Mouse (Mus musculus) midbrain, embryonic 11.5 days (tissue): ENCODE results near the gene Rbfox1. TPM values are rescaled to one million over a fixed set of nuclear protein-coding genes. Genes with fewer than 3 reads are reported as not detected.

Experiments used
- ATAC-seq: fragments of 200-750 bp; cut with Nextera tagmentation; 2 replicates; pipeline ENCODE4 v1.8.0; 2017; ENCODE audit warnings: moderate TSS enrichment, moderate library complexity; ENCODE audit not compliant: low FRiP score
- DNase-seq: peaks from one replicate; pipeline ENCODE4 v3.0.0; 2015; ENCODE audit warnings: low spot score; ENCODE audit errors: missing footprints
- H3K27ac ChIP-seq: fragments of 300-500 bp; sonication (generic); 2 replicates; pipeline ENCODE4 v1.5.1; 2014; ENCODE audit warnings: low read depth, low read length
- H3K27me3 ChIP-seq: fragments of 300-500 bp; sonication (generic); 2 replicates; pipeline ENCODE4 v1.6.1; 2014; ENCODE audit warnings: mild to moderate bottlenecking, low read length, moderate library complexity, mixed read lengths; ENCODE audit not compliant: control insufficient read depth, insufficient read depth
- H3K36me3 ChIP-seq: fragments of 300-500 bp; sonication (generic); 2 replicates; pipeline ENCODE4 v1.6.1; 2014; ENCODE audit warnings: mild to moderate bottlenecking, low read length, moderate library complexity, mixed read lengths; ENCODE audit not compliant: control insufficient read depth, insufficient read depth
- H3K4me1 ChIP-seq: fragments of 300-500 bp; sonication (generic); 2 replicates; pipeline ENCODE4 v1.6.1; 2014; ENCODE audit warnings: low read length; ENCODE audit not compliant: control insufficient read depth, insufficient read depth
- H3K4me2 ChIP-seq: fragments of 300-500 bp; sonication (generic); 2 replicates; pipeline ENCODE4 v1.6.1; 2014; ENCODE audit warnings: mild to moderate bottlenecking, moderate library complexity
- H3K4me3 ChIP-seq: fragments of 300-500 bp; sonication (generic); 2 replicates; pipeline ENCODE4 v1.5.1; 2014; ENCODE audit warnings: low read depth, low read length
- H3K9ac ChIP-seq: fragments of 300-500 bp; sonication (generic); 2 replicates; pipeline ENCODE4 v1.6.1; 2014; ENCODE audit warnings: low read length
- H3K9me3 ChIP-seq: fragments of 300-500 bp; sonication (generic); 2 replicates; pipeline ENCODE4 v1.6.1; 2016; ENCODE audit warnings: low read length; ENCODE audit not compliant: control insufficient read depth
- WGBS: fragments of 180-500 bp; shearing (Covaris S2); extraction: QIAGEN DNeasy Blood & Tissue Kit; methylation state at CpG from one replicate; pipeline ENCODE4 v1.1.7; 2014; 5-methylcytosine and 5-hydroxymethylcytosine counted together
- polyA plus RNA-seq: library from polyadenylated mRNA; unstranded; fragments of >200 nt; fragmentation: Nextera tagmentation; extraction: Ambion mirVana; gene quantifications from 2 replicates; pipeline ENCODE4 v1.2.1, GENCODE M21; 2014

The Rbfox1 gene
- polyA plus RNA-seq, 1 experiment from 2014 or later = 6.1 TPM

- Histone ChIP-seq H3K9ac (no peak overlapping the region), H3K27me3 (no peaks in the 10 kb centered on the region), H3K9me3 (no peaks in the 10 kb centered on the region), H3K4me1 (no peaks in the 10 kb centered on the region), H3K27ac (no peak overlapping the region), H3K4me3 (no peak overlapping the region), H3K4me2 (no peak overlapping the region), H3K36me3 (no peaks in the 10 kb centered on the region)
- 91% methylated on average over 2 of the region's 2 CpGs for WGBS
- ATAC-seq (no peak), DNase-seq (peak; percentile 54)
These were observed 307.2 kb downstream of the Rbfox1 start for GRCm38 (mm10) chr16:6192358-6192757.

DNA sequence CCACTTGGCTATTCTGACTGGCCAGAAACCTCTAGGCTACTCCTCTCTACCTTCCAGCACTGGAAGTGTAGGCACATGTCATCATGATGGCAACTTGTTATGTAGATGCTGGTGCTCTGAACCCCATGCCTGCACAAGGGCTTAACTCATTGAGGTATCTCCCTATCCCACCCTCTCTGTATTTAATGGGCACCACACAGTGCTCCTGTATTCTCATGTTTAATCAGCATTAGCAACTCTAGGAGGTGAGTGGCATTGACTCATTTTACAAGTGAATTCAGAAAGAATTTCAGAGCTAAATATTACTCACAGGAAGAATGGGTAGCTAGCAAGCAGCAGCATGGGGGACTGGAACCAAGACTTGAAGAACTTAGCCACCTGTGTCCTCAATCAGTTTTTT lies 321.3 kb downstream of the Rbfox1 start:
- no peak overlapping the region for H3K27ac ChIP-seq
- no peaks in the 10 kb centered on the region for H3K36me3 ChIP-seq
- DNase-seq (no peak), ATAC-seq (no peak)
- H3K4me1 ChIP-seq = no peaks in the 10 kb centered on the region
- no peaks in the 10 kb centered on the region for H3K27me3 ChIP-seq
- no peak overlapping the region for H3K4me3 ChIP-seq
- no peak overlapping the region for H3K9ac ChIP-seq
- H3K4me2 ChIP-seq = no peak overlapping the region
- no peaks in the 10 kb centered on the region for H3K9me3 ChIP-seq

GRCm38 (mm10) chr16:6212916-6213315 lies 327.8 kb downstream of the Rbfox1 start:
- 29% methylated on average over 3 of the region's 3 CpGs for WGBS
- no peaks in the 10 kb centered on the region for H3K36me3 ChIP-seq
- no peaks in the 10 kb centered on the region for H3K9me3 ChIP-seq
- H3K4me2 ChIP-seq = no peak overlapping the region
- no peak overlapping the region for H3K4me3 ChIP-seq
- peak overlapping the region; percentile 16; the same call in 1 of the 2 replicates for H3K9ac ChIP-seq
- ATAC-seq (no peak), DNase-seq (peak; percentile 88)
- H3K27me3 ChIP-seq = no peaks in the 10 kb centered on the region
- H3K27ac ChIP-seq = no peak overlapping the region
- H3K4me1 ChIP-seq = no peaks in the 10 kb centered on the region; the same call in 1 of the 2 replicates

GRCm38 (mm10) chr16:6227449-6227848 lies 342.3 kb downstream of the Rbfox1 start:
- no peak overlapping the region for H3K27ac ChIP-seq
- no peak for DNase-seq
- no peaks in the 10 kb centered on the region for H3K27me3 ChIP-seq
- no peak overlapping the region for H3K9ac ChIP-seq
- H3K4me1 ChIP-seq = no peaks in the 10 kb centered on the region
- WGBS = 82% methylated on average over 6 of the region's 6 CpGs
- no peaks in the 10 kb centered on the region for H3K9me3 ChIP-seq
- no peak for ATAC-seq
- H3K4me3 ChIP-seq = no peak overlapping the region
- no peaks in the 10 kb centered on the region for H3K36me3 ChIP-seq
- H3K4me2 ChIP-seq = no peak overlapping the region

DNA sequence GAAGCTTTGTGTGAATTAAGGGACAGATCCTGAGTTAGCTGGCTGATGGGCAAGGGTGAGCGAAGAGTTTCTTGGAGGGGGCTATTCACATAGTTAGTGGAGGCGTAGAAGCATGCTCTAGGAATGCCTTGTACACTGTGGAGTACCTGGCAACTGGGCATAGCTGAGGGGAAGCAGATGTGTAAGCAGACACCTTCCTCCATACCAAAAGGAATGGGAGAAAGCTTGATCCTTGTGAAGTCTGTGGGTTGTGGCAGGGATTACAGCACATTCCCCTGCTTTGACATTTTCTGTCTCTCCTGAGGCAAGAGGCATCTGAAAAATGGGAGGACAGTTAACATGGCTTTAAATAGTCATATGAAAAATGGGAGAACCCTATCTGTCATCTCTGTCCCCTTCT lies 347.8 kb downstream of the Rbfox1 start:
- H3K4me3 ChIP-seq = no peak overlapping the region
- DNase-seq (no peak), ATAC-seq (no peak)
- no peaks in the 10 kb centered on the region for H3K36me3 ChIP-seq
- no peak overlapping the region for H3K4me2 ChIP-seq
- H3K4me1 ChIP-seq = no peaks in the 10 kb centered on the region
- 97% methylated on average over 2 of the region's 2 CpGs for WGBS
- H3K27ac ChIP-seq = no peak overlapping the region
- no peaks in the 10 kb centered on the region for H3K9me3 ChIP-seq
- no peak overlapping the region for H3K9ac ChIP-seq
- H3K27me3 ChIP-seq = no peaks in the 10 kb centered on the region

- Histone ChIP-seq H3K9me3 (no peaks in the 10 kb centered on the region), H3K4me3 (no peak overlapping the region), H3K4me1 (no peaks in the 10 kb centered on the region), H3K27ac (no peak overlapping the region), H3K36me3 (no peaks in the 10 kb centered on the region), H3K9ac (no peak overlapping the region), H3K4me2 (no peak overlapping the region), H3K27me3 (no peaks in the 10 kb centered on the region)
- no peak for DNase-seq
- no peak for ATAC-seq
- WGBS = 95% methylated on average over 4 of the region's 4 CpGs
These were observed 356.2 kb downstream of the Rbfox1 start for GRCm38 (mm10) chr16:6241393-6241792.

DNA sequence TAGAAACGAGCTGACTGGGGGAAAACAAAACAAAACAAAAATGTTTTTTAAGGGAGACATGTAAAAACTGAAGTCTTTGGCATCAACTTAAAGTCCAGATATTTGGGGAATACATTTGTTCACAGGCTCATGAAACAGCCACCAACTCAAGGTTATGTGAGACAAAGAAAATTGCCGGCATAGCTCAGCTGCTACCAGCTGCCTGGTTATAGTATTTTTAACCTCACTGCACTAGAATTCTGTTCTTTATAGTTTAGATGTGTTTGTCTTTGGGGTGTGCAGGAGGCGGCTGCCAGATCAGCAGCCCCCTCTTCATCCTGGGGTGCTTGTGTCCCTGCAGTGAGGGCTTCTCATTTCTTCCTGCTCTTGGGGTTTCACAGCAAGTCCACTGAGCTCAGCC lies 357.3 kb downstream of the Rbfox1 start:
- H3K36me3 ChIP-seq = no peaks in the 10 kb centered on the region
- no peak overlapping the region for H3K9ac ChIP-seq
- H3K4me1 ChIP-seq = no peaks in the 10 kb centered on the region
- no peak overlapping the region for H3K4me3 ChIP-seq
- 72% methylated on average over 3 of the region's 3 CpGs for WGBS
- no peak overlapping the region for H3K27ac ChIP-seq
- ATAC-seq = no peak
- no peaks in the 10 kb centered on the region for H3K9me3 ChIP-seq
- DNase-seq = no peak
- H3K27me3 ChIP-seq = no peaks in the 10 kb centered on the region
- H3K4me2 ChIP-seq = no peak overlapping the region

DNA sequence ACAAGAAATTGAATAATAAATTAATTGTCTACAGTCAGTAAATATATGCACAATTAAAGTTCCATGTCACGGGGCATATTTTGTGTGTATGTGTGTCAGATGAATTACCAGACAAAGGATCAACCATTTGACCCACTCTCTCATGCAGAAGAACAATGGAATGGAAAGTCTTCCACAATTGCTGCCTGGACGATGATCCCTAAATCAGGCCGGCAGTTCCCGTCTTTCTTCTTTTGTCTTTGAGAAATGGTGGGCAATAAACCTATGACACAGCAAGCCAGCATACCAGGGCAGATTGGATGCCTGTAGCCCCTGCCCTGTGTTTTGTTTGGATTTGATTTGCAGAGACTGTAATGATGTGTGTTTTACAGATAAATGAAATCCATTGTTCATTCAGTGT lies 362.4 kb downstream of the Rbfox1 start:
- ATAC-seq = no peak
- Histone ChIP-seq H3K27ac (no peak overlapping the region), H3K4me1 (no peaks in the 10 kb centered on the region), H3K27me3 (no peaks in the 10 kb centered on the region), H3K9me3 (no peaks in the 10 kb centered on the region), H3K36me3 (no peaks in the 10 kb centered on the region), H3K9ac (no peak overlapping the region), H3K4me2 (no peak overlapping the region), H3K4me3 (no peak overlapping the region)
- no peak for DNase-seq
- 62% methylated on average over 4 of the region's 4 CpGs for WGBS

GRCm38 (mm10) chr16:6264557-6264956 lies 379.4 kb downstream of the Rbfox1 start:
- H3K9ac ChIP-seq = no peak overlapping the region
- DNase-seq = peak; percentile 71
- H3K36me3 ChIP-seq = no peaks in the 10 kb centered on the region
- no peak overlapping the region for H3K27ac ChIP-seq
- H3K4me2 ChIP-seq = no peak overlapping the region
- H3K27me3 ChIP-seq = no peaks in the 10 kb centered on the region
- WGBS = 56% methylated on average over 8 of the region's 8 CpGs
- H3K4me1 ChIP-seq = no peaks in the 10 kb centered on the region
- no peaks in the 10 kb centered on the region for H3K9me3 ChIP-seq
- no peak overlapping the region for H3K4me3 ChIP-seq
- no peak for ATAC-seq

DNA sequence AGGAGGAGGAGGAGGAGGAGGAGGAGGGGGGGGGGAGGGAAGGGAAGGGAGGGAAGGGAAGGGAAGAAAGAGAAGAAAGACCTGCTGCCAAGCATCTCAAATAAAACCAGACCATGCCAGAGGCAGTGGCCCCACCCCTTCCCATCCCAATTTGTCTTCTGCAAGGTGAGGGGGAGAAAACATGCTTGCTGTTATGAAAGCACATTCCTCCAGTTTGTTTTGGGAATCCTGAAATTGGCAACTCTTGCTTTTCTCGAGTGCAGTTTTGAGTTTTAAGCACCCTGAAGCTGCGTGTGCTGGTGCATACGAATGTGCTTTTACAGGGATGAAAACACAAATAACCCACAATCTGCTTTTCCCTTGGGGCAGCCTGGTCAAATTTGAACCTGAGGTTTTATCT lies 380.5 kb downstream of the Rbfox1 start:
- ATAC-seq = no peak
- H3K4me1 ChIP-seq = no peaks in the 10 kb centered on the region
- WGBS = 82% methylated on average over 3 of the region's 3 CpGs

More for the DNA sequence above, 380.5 kb downstream of the Rbfox1 start:
- Histone ChIP-seq H3K4me3 (no peak overlapping the region), H3K9ac (no peak overlapping the region), H3K4me2 (no peak overlapping the region), H3K36me3 (no peaks in the 10 kb centered on the region), H3K9me3 (no peaks in the 10 kb centered on the region), H3K27ac (no peak overlapping the region), H3K27me3 (no peaks in the 10 kb centered on the region)
- peak; percentile 57 for DNase-seq
